ENCODE assay signal across 8 mouse cellular contexts in genomic region chr3:100921825-100922505, GRCm38 (mm10). TPM values are rescaled to one million over a fixed set of nuclear protein-coding genes. Genes with fewer than 3 reads are reported as not detected.
DNase-seq lines count a peak whose midpoint lies in the region; ATAC-seq and TF ChIP-seq lines count a peak whose summit lies in the region.

Gene Trim45 (plus strand): TSS chr3:100922202.

- H3K4me3 ChIP-seq in C2C12 (ENCODE audit: insufficient read depth, poor library complexity, severe bottlenecking) (peak within 1 kb of the TSS; percentile 52), myocyte (peak within 1 kb of the TSS; percentile 33)
- H3K4me3 ChIP-seq in erythroblast, embryonic 14.5 days (replicated peaks) = peak within 1 kb of the TSS; percentile 61
- H3K4me3 ChIP-seq in heart, embryonic 11.5 days (ENCODE audit: low read depth, low read length) = peak within 1 kb of the TSS; percentile 67
- H3K4me3 ChIP-seq in kidney, embryonic 16.5 days (ENCODE audit: low read length) = peak within 1 kb of the TSS; percentile 68
- peak within 1 kb of the TSS; percentile 62 for H3K4me3 ChIP-seq in liver, adult 2 months (ENCODE audit: insufficient read depth, low read depth, low read length)

- no peaks in the 10 kb centered on the region for H3K9me3 ChIP-seq in erythroblast, embryonic 14.5 days (ENCODE audit: control insufficient read depth, low read length)
- no peaks in the 10 kb centered on the region for H3K9me3 ChIP-seq in heart, embryonic 11.5 days (replicated peaks; ENCODE audit: control insufficient read depth, low read length)
- no peaks in the 10 kb centered on the region for H3K9me3 ChIP-seq in kidney, embryonic 16.5 days (ENCODE audit: low read length)

- H3K4me2 ChIP-seq in heart, embryonic 11.5 days = peak within 1 kb of the TSS; percentile 81
- peak within 1 kb of the TSS; percentile 60 for H3K4me2 ChIP-seq in kidney, embryonic 16.5 days (replicated peaks; ENCODE audit: low read depth, low read length)
- H3K4me2 ChIP-seq in myocyte (ENCODE audit: low read depth) = peak within 1 kb of the TSS; percentile 90

- WGBS in heart, embryonic 11.5 days (ENCODE audit: insufficient replicate concordance) = under 1% methylated on average over 39 of the region's 39 CpGs
- WGBS in kidney, embryonic 16.5 days = 0% methylated on average over 39 of the region's 39 CpGs
- 0% methylated on average over 39 of the region's 39 CpGs for WGBS in liver, adult 2 months

- peak; percentile 100 for DNase-seq in brain, embryonic 14.5 days (ENCODE audit: low read depth)
- peak; percentile 99 for DNase-seq in liver, adult 2 months (ENCODE audit: extremely low read depth, low read depth, low spot score)
- peak; percentile 98 for DNase-seq in splenic B cell, adult 2 months (ENCODE audit: low read depth, low spot score)

- no peak for TF ChIP-seq CTCF in C2C12 (IDR thresholded peaks at IDR 0.05; ENCODE audit: control insufficient read depth, insufficient read depth, insufficient read length)
- TF ChIP-seq CTCF in brain, embryonic 14.5 days (IDR thresholded peaks at IDR 0.05; ENCODE audit: borderline replicate concordance, extremely low read depth, insufficient read depth, insufficient read length) = no peak
- TF ChIP-seq CTCF in liver, adult 2 months (IDR thresholded peaks at IDR 0.05; ENCODE audit: low read depth, low read length) = no peak

- peak within 1 kb of the TSS; percentile 51 for H3K27ac ChIP-seq in heart, embryonic 11.5 days (ENCODE audit: low read depth, low read length)
- peak within 1 kb of the TSS; percentile 76 for H3K27ac ChIP-seq in kidney, embryonic 16.5 days (ENCODE audit: low read length)
- H3K27ac ChIP-seq in liver, adult 2 months (replicated peaks; ENCODE audit: insufficient read depth, low read depth, low read length) = peak within 1 kb of the TSS; percentile 52

- ATAC-seq in heart, embryonic 11.5 days (replicated peaks; ENCODE audit: insufficient number of reproducible peaks, low FRiP score, low TSS enrichment) = peak; percentile 99
- ATAC-seq in kidney, embryonic 16.5 days (ENCODE audit: low FRiP score, low TSS enrichment) = peak; percentile 99

- H3ac ChIP-seq in C2C12 (ENCODE audit: control insufficient read depth, insufficient read length, low read depth) = peak within 1 kb of the TSS; percentile 71
- peak within 1 kb of the TSS; percentile 10 for H3ac ChIP-seq in myocyte (ENCODE audit: control insufficient read depth, insufficient read length)

- peak; percentile 77; the same call in 1 of the 2 replicates for TF ChIP-seq POLR2A in brain, embryonic 14.5 days (IDR thresholded peaks at IDR 0.05; ENCODE audit: borderline replicate concordance, extremely low read depth, insufficient read depth, insufficient read length, poor library complexity, severe bottlenecking)
- TF ChIP-seq POLR2A in liver, adult 2 months (IDR thresholded peaks at IDR 0.05; ENCODE audit: extremely low read depth, insufficient read depth, low read length) = no peak
- peak; percentile 35 for TF ChIP-seq POLR2A in myocyte (IDR thresholded peaks at IDR 0.05; ENCODE audit: insufficient read length, low read depth)

- H3K4me1 ChIP-seq in erythroblast, embryonic 14.5 days (ENCODE audit: control insufficient read depth) = peaks cover 25% of the 10 kb centered on the region
- peaks cover 8% of the 10 kb centered on the region for H3K4me1 ChIP-seq in heart, embryonic 11.5 days (ENCODE audit: control insufficient read depth, insufficient read depth, low read length)
- peaks cover 23% of the 10 kb centered on the region for H3K4me1 ChIP-seq in kidney, embryonic 16.5 days (ENCODE audit: insufficient read depth, low read length)
- H3K4me1 ChIP-seq in liver, adult 2 months (ENCODE audit: control insufficient read depth, insufficient read depth, low read length) = peaks cover under 1% of the 10 kb centered on the region; the same call in 1 of the 2 replicates

- H3K27me3 ChIP-seq in C2C12 (ENCODE audit: control insufficient read depth, insufficient read depth, insufficient read length) (no peaks in the 10 kb centered on the region), myocyte (ENCODE audit: control insufficient read depth, insufficient read depth, insufficient read length) (no peaks in the 10 kb centered on the region)
- peaks cover 7% of the 10 kb centered on the region for H3K27me3 ChIP-seq in erythroblast, embryonic 14.5 days (ENCODE audit: control insufficient read depth)
- H3K27me3 ChIP-seq in heart, embryonic 11.5 days (ENCODE audit: control insufficient read depth, insufficient read depth, low read length) = no peaks in the 10 kb centered on the region
- H3K27me3 ChIP-seq in kidney, embryonic 16.5 days (ENCODE audit: insufficient read depth, low read length) = no peaks in the 10 kb centered on the region
- no peaks in the 10 kb centered on the region for H3K27me3 ChIP-seq in liver, adult 2 months (ENCODE audit: control insufficient read depth, insufficient read depth, low read length)
- H3K27me3 ChIP-seq in splenic B cell, adult 2 months (ENCODE audit: control insufficient read depth, insufficient read depth, low read length, poor library complexity, severe bottlenecking) = no peaks in the 10 kb centered on the region; the same call in 1 of the 2 replicates

- H3K36me3 ChIP-seq in C2C12 (ENCODE audit: control insufficient read depth, insufficient read depth) (no peaks in the 10 kb centered on the region), myocyte (ENCODE audit: control insufficient read depth, insufficient read depth) (no peaks in the 10 kb centered on the region)
- H3K36me3 ChIP-seq in erythroblast, embryonic 14.5 days (ENCODE audit: control insufficient read depth) = no peaks in the 10 kb centered on the region
- peaks cover 3% of the 10 kb centered on the region; the same call in 1 of the 2 replicates for H3K36me3 ChIP-seq in heart, embryonic 11.5 days (ENCODE audit: control insufficient read depth, insufficient read depth, low read length)
- H3K36me3 ChIP-seq in kidney, embryonic 16.5 days (ENCODE audit: insufficient read depth, low read length) = 0 out of 2 replicates have a peak, but pooled peaks cover 3% of the 10 kb centered on the region
- H3K36me3 ChIP-seq in liver, adult 2 months (ENCODE audit: control insufficient read depth, insufficient read depth, low read length) = no peaks in the 10 kb centered on the region
- H3K36me3 ChIP-seq in splenic B cell, adult 2 months (ENCODE audit: control insufficient read depth, insufficient read depth, low read length, poor library complexity, severe bottlenecking) = no peaks in the 10 kb centered on the region

- H3K79me3 ChIP-seq in C2C12 (ENCODE audit: low read depth) = no peaks in the 10 kb centered on the region

- no peaks in the 10 kb centered on the region for H3K79me2 ChIP-seq in C2C12 (ENCODE audit: control insufficient read depth, insufficient read depth)
- no peaks in the 10 kb centered on the region for H3K79me2 ChIP-seq in liver, adult 2 months (ENCODE audit: control insufficient read depth, insufficient read depth, low read length)
- no peaks in the 10 kb centered on the region for H3K79me2 ChIP-seq in myocyte (ENCODE audit: control insufficient read depth, insufficient read depth)

- peak within 1 kb of the TSS; percentile 84 for H3K9ac ChIP-seq in heart, embryonic 11.5 days (ENCODE audit: low read depth, low read length)
- H3K9ac ChIP-seq in kidney, embryonic 16.5 days (replicated peaks; ENCODE audit: low read length) = peak within 1 kb of the TSS; percentile 91
- H3K9ac ChIP-seq in liver, adult 2 months (ENCODE audit: low read depth, low read length) = peak within 1 kb of the TSS; percentile 47

TF ChIP-seq in C2C12, 6 proteins besides CTCF, POLR2A, EP300 and RAD21:
- TF ChIP-seq USF1 (IDR thresholded peaks at IDR 0.05; ENCODE audit: low read depth) = no peak
- TF ChIP-seq MAX (IDR thresholded peaks at IDR 0.05) = peak; percentile 21
- no peak for TF ChIP-seq MYOG (IDR thresholded peaks at IDR 0.05; ENCODE audit: control insufficient read depth, extremely low read depth, insufficient read length)
- TF ChIP-seq CEBPB (IDR thresholded peaks at IDR 0.05; ENCODE audit: low read depth) = no peak
- TF ChIP-seq FOSL1 (IDR thresholded peaks at IDR 0.05; ENCODE audit: insufficient read depth, low read length, poor library complexity, severe bottlenecking) = no peak
- TF ChIP-seq MYOD1 (IDR thresholded peaks at IDR 0.05; ENCODE audit: control insufficient read depth, insufficient read length, low read depth) = no peak

TF ChIP-seq in myocyte, 11 proteins besides CTCF, POLR2A, EP300 and RAD21:
- no peak for TF ChIP-seq SRF (IDR thresholded peaks at IDR 0.05; ENCODE audit: control insufficient read depth, insufficient read length, low read depth)
- TF ChIP-seq MYOG (IDR thresholded peaks at IDR 0.05; ENCODE audit: control insufficient read depth in 1 of 3, insufficient read depth in 1 of 3, insufficient read length in 2 of 3, low read depth in 2 of 3) = no peak
- no peak for TF ChIP-seq REST (IDR thresholded peaks at IDR 0.05; ENCODE audit: insufficient read depth, insufficient read length)
- TF ChIP-seq TCF12 (IDR thresholded peaks at IDR 0.05; ENCODE audit: insufficient read depth, poor library complexity, severe bottlenecking) = no peak
- peak; percentile 38 for TF ChIP-seq POLR2AphosphoS2 (IDR thresholded peaks at IDR 0.05; ENCODE audit: insufficient read length, low read depth)
- TF ChIP-seq E2F4 (IDR thresholded peaks at IDR 0.05; ENCODE audit: insufficient read depth) = no peak
TF ChIP-seq in myocyte: peak in this region for 1.

RNA-seq across cellular contexts. Expression of gene Trim45, which starts in this region (rescaled TPM):
- polyA plus RNA-seq in C2C12 (2012; fragmentation: generic; extraction: Trizol) (3.6 TPM), myocyte (2012; fragmentation: generic; extraction: Trizol) (4.6 TPM)
- 13.0 and 13.1 TPM in 2 replicates for polyA plus RNA-seq in brain, embryonic 14.5 days (2012; rRNA removed)
- polyA plus RNA-seq in erythroblast, embryonic 14.5 days (2012) = 0.02 and 0.03 TPM in 2 replicates
- 2.5 and 3.9 TPM in 2 replicates for polyA plus RNA-seq in heart, embryonic 11.5 days (2014; fragmentation: Nextera tagmentation; extraction: Ambion mirVana)
- polyA plus RNA-seq in kidney, embryonic 16.5 days (2015; fragmentation: Nextera tagmentation; extraction: Ambion mirVana) = 7.0 and 7.7 TPM in 2 replicates
- total RNA-seq in liver, adult 2 months (2014; rRNA removed) = 0.74 and 0.92 TPM in 2 replicates
- 0.83 and 0.95 TPM in 2 replicates for polyA plus RNA-seq in liver, adult 2 months (2012; rRNA removed)

Comparison
In these comparisons a context has a peak if more than half of its experiments do, and no peak if none do; other contexts are left out.
1. Peak in every context shown above with its lines: DNase-seq, ATAC-seq, H3K4me3 ChIP-seq and H3K27ac ChIP-seq.
2. Peak in DNase-seq, H3K4me3 ChIP-seq, H3K27ac ChIP-seq and H3K9ac ChIP-seq in liver, adult 2 months; RNA of the gene not detected or under 1 TPM.